Mouse (Mus musculus) layer of hippocampus, adult 18-20 months (tissue): ENCODE results near the gene Asb6. TPM values are rescaled to one million over a fixed set of nuclear protein-coding genes. Genes with fewer than 3 reads are reported as not detected.

ENCODE experiments used
- DNase-seq, 2 experiments: peaks; one replicate each; pipeline ENCODE4 v3.0.0; 2022; ENCODE audit warnings: low spot score in 2 of 2
- total RNA-seq, 2 experiments: library from RNA; stranded (reverse); gene quantifications; 2 replicates each; pipeline ENCODE4 v1.2.3; 2021

The Asb6 gene
- total RNA-seq, 2 experiments from 2014 or later: 40.2 to 43.3 TPM

- DNase-seq: no peak
These were observed 30.7 kb downstream of the Asb6 start for GRCm38 (mm10) chr2:30799456-30799855.

GRCm38 (mm10) chr2:30796382-30796781 is 33.8 kb downstream of the Asb6 start:
- DNase-seq: peak; percentile 89 to 95

GRCm38 (mm10) chr2:30795889-30796275 is 34.3 kb downstream of the Asb6 start:
- no peak for DNase-seq

GRCm38 (mm10) chr2:30795271-30795888 is 34.8 kb downstream of the Asb6 start:
- no peak for DNase-seq

GRCm38 (mm10) chr2:30794179-30795108 is 35.7 kb downstream of the Asb6 start:
- peak; percentile 92 to 98 for DNase-seq

GRCm38 (mm10) chr2:30792061-30792460 is 38.1 kb downstream of the Asb6 start:
- DNase-seq: no peak

- no peak for DNase-seq
These were observed 42.7 kb downstream of the Asb6 start for GRCm38 (mm10) chr2:30787466-30787865.

GRCm38 (mm10) chr2:30784078-30784994 is 45.8 kb downstream of the Asb6 start:
- no peak for DNase-seq

- DNase-seq: peak; percentile 62 to 85
These were observed 46.8 kb downstream of the Asb6 start for GRCm38 (mm10) chr2:30783346-30783745.

GRCm38 (mm10) chr2:30782312-30783290 is 47.5 kb downstream of the Asb6 start:
- DNase-seq: no peak

GRCm38 (mm10) chr2:30779241-30779640 is 50.9 kb downstream of the Asb6 start:
- DNase-seq: no peak

- DNase-seq: no peak
These were observed 51.9 kb downstream of the Asb6 start for GRCm38 (mm10) chr2:30778235-30778634.

- no peak for DNase-seq
These were observed 52.9 kb downstream of the Asb6 start for GRCm38 (mm10) chr2:30777266-30777665.

GRCm38 (mm10) chr2:30775955-30776354 is 54.2 kb downstream of the Asb6 start:
- DNase-seq: no peak

- DNase-seq: no peak
These were observed 56.7 kb downstream of the Asb6 start for GRCm38 (mm10) chr2:30773313-30774005.
